Mouse (Mus musculus) megakaryocyte-erythroid progenitor cell, adult 5-6 weeks (primary cell): Measurements from ENCODE around the gene Nr2f1. TPM values are rescaled to one million over a fixed set of nuclear protein-coding genes. Genes with fewer than 3 reads are reported as not detected.

Experiments used
- ATAC-seq: replicated peaks from 2 replicates; pipeline ENCODE4 v1.8.0; 2016; ENCODE audit warnings: mild to moderate bottlenecking, inconsistent platforms; ENCODE audit not compliant: severe bottlenecking, poor library complexity, low FRiP score, low TSS enrichment
- total RNA-seq, 2 experiments: library from RNA; stranded (forward) in 1 of 2; stranded (reverse) in 1 of 2; fragments of 200-1000, 215-1000 nt in 1 of 2; fragments of >200 nt in 1 of 2; fragmentation: Nextera tagmentation in 1 of 2; gene quantifications; 2 replicates each; pipeline ENCODE4 v1.2.3; 2014 to 2017

Gene Nr2f1
- total RNA-seq, 2 experiments from 2014 or later = not detected

DNA sequence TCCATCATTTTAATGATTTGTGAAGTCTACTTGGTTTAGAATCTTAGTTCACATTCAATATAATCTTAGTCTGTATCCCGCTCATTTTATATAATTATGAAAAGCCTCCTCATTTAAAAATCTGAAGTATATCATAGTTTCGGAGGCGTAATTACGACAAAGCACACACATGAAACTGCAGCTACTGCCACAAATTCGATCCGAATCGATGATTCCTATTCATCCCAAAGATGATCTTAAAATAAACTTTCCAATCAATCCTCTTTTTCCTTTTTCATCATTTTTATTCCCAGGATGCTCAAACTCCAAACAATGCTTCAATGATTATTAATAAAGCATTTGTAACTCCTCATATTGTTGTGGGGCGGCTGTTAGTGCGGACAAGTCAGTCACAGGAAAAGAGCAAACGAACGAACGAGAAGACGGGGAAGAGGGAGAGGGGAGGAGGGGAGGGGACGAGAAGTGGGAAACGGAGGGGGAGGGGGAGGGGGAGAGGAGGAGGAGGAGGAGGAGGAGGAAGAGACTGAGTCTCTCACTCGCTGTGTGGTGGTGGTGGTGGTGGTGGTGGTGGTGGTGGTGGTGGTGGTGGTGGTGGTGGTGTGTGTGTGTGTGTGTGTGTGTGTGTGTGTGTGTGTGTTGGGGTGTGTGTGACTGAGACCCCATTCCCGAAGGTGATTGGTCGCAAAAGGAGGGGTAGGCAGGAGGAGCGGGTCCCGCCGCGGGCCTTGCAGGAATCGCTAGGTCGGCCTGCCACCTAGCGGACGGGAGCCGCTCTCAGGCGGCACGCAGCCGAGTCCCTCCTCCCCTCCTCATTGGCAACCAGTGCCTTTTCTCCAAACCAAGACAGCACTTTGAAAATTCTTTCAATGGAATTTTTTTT is 1.7 kb upstream of the Nr2f1 start:
- peak; percentile 83 for ATAC-seq

DNA sequence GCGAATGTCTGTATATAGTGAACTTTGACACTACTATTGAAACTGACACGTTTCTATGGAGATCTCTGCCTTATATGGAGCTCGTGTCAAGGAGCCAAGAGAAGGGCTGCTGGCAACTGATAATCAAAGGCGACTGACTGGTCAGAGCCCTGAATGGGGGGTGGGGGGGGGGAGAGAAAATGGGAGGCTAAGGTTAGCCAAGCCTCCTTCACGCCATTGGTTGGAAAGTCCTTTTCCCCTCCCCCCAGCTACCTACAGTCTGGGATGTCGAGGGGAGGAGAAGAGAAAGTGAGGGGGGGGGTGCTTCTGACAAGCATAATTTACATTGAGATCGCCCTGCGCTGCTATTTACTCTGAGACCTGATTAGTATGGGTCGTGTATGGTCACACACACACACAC is 850 bp upstream of the Nr2f1 start:
- ATAC-seq = 0 out of 2 replicates have a peak, but pooled peaks have one; percentile 48

DNA sequence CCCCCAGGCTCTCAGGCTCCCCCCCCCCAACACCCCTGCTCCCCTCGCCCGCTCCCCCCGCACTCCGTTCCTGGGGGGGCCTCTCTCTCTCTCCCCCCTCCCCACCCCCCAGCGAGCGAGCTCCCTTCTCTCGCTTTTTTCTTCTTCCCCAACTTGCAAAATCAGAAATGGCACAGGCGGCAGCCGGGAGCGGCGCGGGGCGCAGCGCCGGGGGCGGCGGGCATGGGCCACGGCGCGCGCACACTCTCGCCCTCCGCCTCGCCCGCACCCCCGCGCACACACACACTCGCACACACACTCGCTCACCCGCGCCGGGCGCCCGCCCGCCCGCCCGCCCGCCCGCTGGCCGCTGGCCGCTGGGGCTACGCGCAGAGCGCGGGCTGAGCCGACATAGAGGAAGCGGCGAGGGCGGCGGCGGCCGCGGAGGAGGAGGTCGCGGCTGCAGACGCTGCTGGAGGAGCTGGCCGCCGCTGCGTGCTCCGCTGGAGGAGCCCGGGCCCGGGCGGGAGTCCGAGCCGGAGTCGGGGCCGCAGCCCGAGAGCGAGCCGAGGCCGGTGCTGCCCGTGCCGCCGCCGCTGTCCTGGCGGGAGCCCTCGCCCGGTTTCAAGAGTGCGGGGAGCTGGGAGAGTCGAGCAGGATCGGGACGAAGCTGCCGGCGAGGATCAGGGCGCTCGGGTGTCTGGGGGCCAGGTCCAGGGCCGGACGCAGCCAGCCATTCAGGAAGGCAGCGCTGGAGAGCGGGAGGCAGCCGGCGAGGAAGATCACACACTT is 501 bp downstream of the Nr2f1 start:
- no peak for ATAC-seq

DNA sequence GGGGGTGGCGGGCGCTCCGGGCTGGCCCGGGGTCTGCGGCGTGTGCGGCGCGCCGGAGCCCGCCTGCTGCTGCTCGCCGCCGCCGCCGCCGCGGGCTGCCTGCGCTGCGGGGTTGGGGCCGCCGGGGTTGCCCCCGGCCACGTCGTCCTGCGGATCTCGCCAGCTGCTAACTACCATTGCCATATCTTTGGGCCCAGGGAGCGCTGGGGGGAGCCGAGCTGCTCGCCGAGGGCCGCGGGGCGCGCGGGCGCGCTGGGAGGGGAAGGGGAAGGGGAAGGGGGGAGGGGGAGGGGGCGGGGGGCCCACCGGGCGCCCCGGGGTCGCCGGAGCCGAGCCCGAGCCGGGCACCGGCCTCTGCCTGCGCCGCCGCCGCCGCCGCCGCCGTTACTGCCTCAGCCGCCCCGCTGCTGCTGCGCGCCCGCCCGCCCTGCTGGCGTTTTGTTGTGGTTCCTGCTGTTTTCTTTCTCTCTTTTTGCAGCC is 1.1 kb downstream of the Nr2f1 start:
- no peak for ATAC-seq

DNA sequence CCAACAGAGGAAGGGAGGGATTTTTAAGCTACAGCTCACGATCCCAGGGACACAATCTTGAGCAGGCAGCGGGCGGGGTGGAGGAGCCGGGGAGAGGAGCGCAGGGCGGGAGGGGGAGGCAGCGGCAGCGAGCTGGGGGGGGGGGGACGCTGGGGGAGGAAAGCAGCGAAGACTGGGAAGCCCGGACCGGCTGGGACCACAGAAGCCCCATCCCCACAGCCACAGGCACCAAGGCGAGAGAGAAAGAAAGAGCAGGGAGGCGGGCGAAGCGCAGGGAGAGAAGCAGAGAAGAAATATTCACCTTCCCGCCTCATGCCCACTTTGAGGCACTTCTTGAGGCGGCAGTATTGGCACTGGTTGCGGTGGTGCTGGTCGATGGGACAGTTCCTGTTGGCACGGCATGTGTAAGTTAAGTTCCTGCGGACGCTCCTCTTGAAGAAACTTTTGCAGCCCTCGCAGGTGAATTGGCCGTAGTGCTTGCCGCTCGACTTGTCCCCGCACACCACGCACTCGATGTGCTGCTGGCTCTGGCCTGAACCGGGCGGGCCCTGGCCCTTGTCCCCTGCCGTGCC is 1.7 kb downstream of the Nr2f1 start:
- no peak for ATAC-seq

DNA sequence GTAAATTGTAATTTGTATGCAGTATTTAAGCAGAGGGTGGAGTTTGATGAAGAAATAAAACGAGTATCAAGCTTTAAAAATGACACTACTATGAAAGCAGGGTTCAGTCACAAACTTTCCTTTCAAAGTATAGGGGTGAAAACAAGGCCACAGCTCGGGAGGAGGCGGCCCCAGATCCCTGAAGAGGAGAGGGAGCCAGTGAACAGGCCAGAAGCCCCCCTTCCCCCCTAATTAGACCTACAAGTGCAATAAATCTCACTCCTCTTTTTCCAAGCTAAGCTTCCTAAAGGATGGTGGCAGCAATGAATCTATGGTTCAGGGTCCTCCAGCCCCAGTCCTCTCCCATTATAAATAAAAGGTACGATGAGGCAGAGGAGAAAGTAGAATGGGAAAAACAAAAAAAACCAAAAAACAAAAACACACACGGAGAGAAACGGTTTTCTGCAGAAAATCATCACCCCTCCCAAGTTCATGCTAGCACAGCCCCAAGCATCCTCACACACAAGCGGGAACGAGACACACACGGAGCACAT is 2.2 kb downstream of the Nr2f1 start:
- ATAC-seq = no peak

DNA sequence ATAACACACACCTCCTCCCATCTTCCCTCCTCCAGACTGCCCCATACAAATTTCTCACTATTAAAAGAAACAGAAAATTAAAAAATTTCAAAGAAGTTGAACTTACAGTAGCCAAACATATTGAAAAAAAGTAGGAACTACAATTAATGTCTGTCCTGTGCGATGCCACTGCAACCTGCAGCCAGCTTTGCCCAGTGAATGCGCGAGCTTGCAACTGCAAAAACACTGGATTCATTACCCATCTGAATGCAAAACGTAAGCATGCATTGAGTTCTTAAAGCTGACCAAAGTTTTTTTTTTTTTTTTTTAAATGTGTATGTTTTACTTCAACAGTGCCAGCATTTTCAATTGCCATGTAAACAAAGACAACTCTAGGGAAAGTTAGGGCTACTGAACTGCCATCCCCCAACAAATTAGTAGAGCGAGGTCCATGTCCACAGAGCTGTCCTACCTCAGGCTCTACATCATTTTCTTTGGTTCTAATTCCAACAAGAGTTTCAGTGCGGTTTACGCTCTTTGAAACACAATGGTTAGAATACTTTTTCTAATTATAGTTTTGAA is 3.2 kb downstream of the Nr2f1 start:
- no peak for ATAC-seq

DNA sequence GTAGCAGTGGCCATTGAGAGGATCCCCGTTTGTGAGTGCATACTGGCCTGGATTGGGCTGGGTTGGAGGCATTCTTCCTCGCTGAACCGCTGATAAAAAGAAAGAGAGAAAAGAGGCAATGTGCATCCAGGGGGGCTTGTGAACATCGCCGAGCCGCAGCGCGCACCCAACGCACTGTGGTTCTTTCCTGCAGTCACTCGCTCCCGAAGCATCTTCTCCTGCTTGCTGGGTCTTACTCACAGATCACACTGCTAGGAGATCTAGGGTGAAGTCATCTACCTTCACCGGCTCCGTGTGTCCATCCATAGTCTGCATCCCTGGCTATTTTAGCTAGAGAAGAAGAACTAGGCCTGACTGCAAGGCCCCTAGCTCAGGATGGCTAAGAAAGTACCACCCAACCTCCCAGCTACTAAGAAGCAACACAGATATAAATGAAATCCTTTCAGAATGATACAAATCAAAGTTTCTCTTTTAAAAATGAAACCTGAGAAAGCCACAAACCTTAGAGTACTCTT is 3.9 kb downstream of the Nr2f1 start:
- ATAC-seq = no peak

DNA sequence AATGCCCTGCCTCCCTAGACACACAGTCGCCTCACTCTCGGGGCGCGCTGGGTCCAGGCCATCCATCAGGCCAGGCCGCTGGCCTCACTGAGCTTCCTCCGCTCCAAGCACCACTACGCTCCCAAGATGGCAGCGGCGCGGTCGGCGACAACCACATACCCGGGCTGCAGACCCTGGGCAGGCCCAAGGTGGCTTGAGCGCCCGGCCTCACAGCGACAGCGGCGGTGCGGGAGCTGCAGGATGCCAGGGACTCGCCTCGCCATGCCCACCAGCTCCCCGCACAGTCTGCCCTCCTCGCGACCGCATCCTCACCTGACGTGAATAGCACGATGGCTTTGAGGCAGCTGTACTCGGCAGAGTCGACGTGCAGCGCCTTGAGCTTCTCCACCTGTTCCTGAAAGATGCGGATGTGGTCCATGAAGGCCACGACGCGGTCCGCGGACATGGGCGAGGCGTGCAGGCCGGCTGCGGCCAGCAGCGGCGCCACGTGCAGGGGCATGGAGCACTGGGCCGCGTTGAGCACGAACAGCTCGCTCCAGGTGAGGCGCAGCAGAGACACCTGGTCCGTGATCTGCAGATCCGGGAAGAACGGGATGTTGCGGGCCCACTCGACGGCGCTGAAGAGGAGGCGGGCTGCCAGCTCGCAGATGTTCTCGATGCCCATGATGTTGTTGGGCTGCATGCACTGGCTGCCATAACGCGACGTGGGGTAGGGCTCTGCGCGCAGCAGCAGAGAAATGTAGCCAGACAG is 4.5 kb downstream of the Nr2f1 start:
- no peak for ATAC-seq

DNA sequence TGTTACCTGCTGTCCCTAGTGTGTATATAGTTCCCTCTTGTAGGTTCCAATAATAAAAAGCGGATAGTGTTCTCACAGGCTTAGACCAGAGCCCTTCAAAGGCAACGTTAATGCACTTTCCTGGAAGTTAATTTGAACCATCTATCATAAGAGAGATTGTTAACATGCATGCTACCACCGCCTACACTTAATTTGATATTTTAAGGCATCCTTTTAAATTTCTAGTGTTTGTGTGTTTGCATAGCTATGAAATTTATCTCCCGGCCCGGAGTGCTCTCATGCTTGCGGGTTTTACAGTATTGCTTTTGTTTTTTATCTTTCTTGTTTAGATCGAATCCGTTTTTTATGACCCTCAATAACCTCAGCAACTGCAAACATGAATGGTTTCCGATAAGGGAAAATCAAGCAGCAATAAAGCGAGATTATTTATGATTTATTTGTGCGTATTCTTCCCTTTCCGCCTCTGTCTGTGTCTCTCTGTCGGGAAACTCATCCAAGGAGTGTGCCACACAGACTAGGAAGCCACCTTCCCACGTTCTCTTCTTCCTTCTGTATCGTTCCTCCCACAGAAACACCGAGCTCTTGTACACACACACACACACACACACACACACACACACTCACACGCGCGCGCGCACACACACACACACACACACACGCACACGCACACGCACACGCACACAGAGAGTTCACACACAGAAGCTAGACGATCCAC is 5.3 kb downstream of the Nr2f1 start:
- ATAC-seq = no peak

DNA sequence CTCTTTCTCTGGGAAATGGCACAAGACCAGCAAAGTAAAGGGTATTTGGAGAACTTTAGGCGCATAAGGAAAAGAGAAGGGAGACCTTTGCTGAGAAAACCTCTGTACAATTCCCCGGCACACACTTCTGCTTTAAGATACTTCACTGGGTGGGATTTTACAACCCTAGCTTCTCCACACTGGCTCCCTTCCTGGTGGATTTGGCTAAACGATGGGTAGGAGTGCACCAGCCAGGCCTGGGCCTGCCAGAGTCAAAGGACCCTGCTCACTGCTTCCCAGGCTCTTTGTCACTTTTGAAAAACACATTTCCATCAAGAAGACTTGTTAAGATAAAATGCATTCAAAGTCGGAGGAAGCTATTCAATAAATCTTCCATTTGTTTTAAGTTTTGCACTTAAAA is 6.3 kb downstream of the Nr2f1 start:
- ATAC-seq = no peak

DNA sequence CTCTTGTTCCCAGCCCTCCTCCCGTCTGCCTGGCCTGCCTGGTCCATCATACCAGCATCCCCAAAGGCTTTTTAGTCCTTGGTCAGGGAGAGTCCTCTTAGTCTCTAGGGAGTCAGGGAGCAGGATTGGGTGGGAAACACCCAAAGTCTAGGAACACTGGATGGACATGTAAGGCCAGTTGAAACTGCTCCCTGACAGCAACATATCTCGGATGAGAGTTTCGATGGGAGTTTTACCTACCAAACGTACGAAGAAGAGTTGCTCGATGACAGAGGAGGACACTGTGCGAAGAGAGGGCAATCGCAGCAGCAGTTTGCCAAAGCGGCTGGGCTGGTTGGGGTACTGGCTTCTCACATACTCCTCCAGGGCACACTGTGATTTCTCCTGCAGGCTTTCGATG is 10.0 kb downstream of the Nr2f1 start:
- ATAC-seq = no peak

DNA sequence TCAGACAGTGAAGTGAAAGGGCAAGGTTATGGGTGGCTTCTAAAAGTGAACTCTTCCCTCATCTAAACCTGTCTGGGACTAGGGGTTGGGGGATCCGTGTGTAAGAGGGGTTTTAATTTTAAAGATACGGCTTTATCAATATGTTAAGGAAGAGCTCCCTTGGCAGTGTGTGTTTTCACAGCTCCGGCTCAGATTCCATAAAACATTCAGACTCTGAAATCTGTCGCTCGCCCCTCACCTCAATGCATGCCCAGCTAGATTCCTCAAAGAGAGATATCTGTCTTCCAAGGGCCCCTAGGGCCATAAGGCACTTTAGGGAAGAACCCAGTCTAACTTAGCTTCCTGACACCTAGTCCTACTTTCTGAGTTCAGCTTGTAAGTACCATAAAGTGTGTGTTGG is 11.7 kb downstream of the Nr2f1 start:
- no peak for ATAC-seq

DNA sequence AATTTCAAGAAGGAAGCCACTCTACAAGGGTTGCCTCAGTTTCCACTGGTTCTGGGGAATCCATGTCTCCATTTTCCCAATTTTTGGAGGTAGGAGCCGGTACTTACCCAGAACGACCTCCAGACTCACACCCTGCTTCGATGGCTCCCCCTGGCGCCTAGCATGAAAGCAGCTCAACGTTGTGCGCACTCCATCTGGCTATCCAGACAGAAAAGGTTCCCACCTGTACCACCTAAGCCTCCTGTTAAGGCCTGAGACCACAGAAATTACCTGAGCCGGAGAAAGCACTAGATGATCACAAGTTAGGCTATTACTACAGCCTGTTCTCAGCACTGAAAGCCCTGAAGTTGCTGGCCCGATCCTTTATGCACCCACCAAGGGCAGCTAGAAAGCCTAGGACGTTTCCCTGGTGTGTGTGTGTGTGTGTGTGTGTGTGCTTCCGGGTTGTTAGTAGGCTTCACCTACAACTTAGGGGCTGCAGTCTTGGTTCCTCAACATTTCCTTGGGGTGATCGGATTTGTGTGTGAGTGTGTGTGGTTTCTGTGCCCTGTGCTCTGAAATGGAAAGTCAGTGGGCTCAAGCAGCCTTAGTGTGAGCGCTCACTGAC is 13.1 kb downstream of the Nr2f1 start:
- ATAC-seq = peak; percentile 68; the same call in 1 of the 2 replicates

DNA sequence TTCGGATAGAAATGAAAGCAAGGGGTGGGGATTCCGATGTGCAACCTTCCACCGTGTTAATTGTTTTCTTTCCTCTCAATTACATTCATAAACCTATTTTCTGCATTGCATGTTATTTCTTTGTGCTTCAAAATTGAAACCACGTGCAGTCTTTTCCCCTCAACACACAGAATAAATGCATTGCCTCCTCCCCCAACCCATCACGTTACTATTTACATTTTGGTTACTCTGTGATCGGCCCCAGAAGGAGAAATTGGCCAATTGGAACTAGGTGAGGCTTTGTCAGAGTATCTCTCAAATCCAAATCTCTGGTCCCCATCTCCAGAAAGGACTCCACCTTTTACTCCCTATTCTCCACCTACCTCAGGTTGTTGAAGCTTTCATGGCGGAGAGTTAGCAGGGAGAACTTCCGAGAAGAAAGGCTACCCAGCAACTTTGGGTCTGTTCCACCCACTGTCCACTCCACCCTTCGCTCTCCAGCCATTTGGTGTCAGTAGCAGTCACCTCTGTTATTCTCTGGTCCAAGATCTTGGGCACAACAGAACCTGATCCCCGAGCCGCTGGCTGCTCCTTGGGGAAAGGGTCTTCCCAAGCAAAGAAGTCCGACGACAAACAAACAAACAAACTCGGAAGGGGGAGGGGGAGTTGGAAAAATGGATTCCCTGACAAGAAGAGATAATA is 14.6 kb downstream of the Nr2f1 start:
- ATAC-seq = no peak

DNA sequence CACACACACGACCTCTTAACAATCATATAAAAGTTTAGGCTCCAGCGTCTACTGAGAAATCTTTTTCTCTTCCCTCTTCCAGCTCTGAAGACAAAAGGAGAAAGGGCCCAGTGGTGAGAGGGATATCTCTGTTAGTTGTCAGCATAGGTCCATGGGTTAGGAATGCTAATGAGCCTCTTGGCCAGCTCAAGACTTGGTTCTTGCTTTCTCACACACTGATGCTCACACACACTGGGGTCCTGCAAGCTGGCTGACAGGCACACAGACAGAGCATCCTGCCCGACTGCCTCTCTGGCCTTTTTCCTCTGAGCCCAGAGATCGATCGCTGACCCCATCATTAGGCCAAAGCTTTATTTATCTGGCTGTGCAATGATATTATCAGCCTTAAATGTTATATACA is 15.6 kb downstream of the Nr2f1 start:
- no peak for ATAC-seq

DNA sequence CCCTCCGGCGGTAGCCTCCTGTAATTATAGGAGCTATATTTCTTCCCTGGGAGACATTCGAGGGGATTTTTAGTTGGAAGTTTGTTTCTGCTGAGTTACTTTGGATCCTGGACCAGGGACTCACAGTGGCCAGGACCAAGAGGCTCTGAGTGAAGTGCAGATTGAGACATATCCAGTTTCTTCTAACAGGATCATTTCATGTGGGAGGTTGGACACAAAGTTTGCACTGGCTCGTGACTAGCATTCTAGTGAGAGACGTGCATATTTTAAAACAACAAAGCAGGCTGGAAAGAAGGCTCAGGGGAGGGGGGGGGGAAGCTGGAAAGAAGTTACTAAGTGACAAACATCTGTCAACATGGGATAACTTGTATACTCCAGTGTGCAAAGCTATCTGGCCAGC is 16.6 kb downstream of the Nr2f1 start:
- ATAC-seq = no peak
